Mouse (Mus musculus) erythroblast, embryonic 14.5 days (primary cell): ENCODE results near the gene Tnni3k.

Experiments
- GATA1 ChIP-seq: IDR thresholded peaks from 2 replicates; pipeline ENCODE4 v1.6.1; 2012; ENCODE audit warnings: low read length, inconsistent platforms, mixed read lengths
- TAL1 ChIP-seq: IDR thresholded peaks from 3 replicates; pipeline ENCODE4 v1.6.1; 2012; ENCODE audit warnings: low read length, inconsistent platforms, mixed read lengths

GRCm38 (mm10) chr3:155030200-155030599, 25.0 kb downstream of the Tnni3k start:
- TF ChIP-seq GATA1 (no peak), TAL1 (no peak)
